Mouse (Mus musculus) adrenal gland, postnatal 4 days (tissue): Measurements from ENCODE around the gene Ptpn18. TPM values are rescaled to one million over a fixed set of nuclear protein-coding genes. Genes with fewer than 3 reads are reported as not detected.
"Not testable (repeated sequence)": the region's sequence is repeated elsewhere in the genome, so short reads cannot be mapped to it uniquely, and the experiment has no call there.

Source experiments
- DNase-seq, 2 experiments: peaks; one replicate each; pipeline ENCODE4 v3.0.0; 2021 to 2022; ENCODE audit warnings: low spot score in 2 of 2, mixed read lengths in 2 of 2
- long read RNA-seq, 2 experiments: library from polyadenylated mRNA; stranded (forward); transcript quantifications; one replicate each; pipeline ENCODE4 v2.0.0; 2021
- total RNA-seq, 2 experiments: library from RNA; stranded (reverse); gene quantifications; 2 replicates each; pipeline ENCODE4 v1.2.3; 2021

Ptpn18 gene
- 10 to 100 TPM; 10.4 to 10.9 TPM for total RNA-seq
- long read RNA-seq, experiment 1, partial matches to known transcripts, result 7 of 10 reads
- long read RNA-seq, experiment 1, other reads (novel, unspliced or antisense), result 2 of 10 reads
- long read RNA-seq, experiment 2, partial matches to known transcripts, result 5 of 8 reads
- long read RNA-seq, experiment 2, other reads (novel, unspliced or antisense), result 3 of 8 reads

DNA sequence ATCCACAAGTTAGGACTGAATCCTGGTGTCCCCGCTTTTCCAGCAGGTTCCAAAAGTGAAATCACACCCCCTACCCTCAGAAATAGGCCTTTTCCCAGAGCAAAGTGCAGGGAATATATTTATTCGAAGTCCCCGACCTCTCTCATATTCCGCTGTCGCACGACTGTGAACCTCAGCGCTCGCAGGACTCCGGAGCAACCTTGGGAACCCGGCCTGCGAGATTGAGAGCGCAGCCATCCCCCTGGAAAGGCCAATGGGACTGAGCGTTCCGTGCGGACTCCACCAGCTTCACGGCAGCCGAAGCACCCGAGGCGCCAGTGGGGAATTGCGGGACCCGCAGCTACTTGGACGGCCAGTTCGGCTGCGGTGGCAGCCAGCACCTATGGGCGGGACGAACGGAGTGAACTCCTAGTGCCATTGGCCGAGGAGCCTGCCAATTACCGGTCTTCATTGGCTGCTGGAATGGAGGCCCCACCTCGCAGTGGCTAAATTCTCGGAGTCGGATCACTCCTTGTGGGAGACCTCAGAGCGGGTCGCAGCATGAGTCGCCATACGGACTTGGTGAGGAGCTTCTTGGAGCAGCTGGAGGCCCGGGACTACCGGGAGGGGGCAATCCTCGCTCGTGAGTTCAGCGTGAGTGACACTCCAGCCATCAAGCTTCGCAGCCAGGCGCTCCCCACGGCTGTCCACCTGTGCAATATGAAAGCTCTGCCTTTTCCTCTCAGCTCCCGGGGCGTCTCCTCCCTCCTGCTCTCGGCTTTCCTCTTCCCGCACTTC is at the start of gene Ptpn18:
TSS of gene Ptpn18 (plus strand) at position 479 of the 777 bp plus-strand sequence.
- DNase-seq, result peak; percentile 74 to 81

DNA sequence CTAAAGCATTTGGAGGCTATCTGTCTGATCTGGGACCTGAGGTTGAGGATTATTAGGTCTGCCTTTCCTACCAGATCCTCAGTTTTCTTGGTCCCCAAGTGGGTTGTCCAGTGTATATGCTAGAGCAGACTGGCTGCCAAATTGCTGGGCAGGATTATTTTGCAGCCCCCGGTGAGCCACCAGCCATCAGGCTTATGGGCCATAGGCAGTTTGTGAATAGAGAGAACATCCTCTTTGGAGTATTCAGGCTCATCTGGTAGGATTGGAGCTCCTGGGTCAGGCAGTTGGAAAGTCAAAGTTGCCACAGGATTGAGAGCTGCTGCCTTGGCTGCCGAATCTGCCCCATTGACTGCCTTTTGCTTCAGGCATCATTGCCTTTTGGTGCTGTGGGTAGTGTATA is 31.1 kb upstream of the Ptpn18 start:
- no peak for DNase-seq

DNA sequence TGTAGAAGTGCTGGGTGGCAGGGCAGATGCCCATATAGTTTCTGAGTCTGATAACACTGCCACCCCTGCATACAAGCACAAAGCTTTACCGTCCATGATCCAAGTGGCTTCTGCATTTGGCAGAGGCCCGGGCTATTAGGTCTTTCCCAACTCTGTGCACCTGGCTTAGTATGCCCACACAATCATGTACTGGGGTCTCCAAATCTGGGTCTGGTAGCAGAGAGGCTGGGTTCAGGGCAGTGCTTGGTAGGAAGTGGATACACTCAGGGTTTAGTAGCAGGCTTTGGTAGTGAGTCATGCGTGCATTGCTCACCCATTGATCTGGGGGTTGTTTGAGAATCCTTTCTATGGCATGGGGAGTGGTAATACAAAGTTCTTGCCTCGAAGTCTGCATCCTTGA is 30.3 kb upstream of the Ptpn18 start:
- DNase-seq, result no peak

- DNase-seq, result no peak
Measured at GRCm38 (mm10) chr1:34430981-34431380, 28.6 kb upstream of the Ptpn18 start.

DNA sequence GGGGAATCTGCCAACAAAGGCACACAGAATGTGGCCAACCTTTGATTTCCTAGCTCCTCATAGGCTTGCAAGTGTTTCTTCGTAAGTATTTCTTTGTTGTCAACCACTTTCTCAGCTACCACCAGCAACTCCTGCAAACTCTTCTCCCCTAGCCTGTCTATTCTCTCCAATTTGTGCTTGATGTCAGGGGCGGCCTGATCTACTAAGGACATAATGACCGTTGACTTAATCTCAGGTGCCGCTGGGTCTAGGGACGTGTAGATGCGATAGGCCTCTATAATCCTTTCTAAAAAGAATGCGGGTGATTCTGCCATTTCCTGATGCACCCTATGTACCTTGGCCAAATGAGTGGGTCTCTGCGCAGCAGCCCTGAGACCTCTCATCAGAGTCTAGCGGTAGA is 28.1 kb upstream of the Ptpn18 start:
- DNase-seq, result no peak

GRCm38 (mm10) chr1:34432411-34432775 is 27.2 kb upstream of the Ptpn18 start:
- no peak for DNase-seq

GRCm38 (mm10) chr1:34432776-34433481 is 26.6 kb upstream of the Ptpn18 start:
- no peak for DNase-seq

DNA sequence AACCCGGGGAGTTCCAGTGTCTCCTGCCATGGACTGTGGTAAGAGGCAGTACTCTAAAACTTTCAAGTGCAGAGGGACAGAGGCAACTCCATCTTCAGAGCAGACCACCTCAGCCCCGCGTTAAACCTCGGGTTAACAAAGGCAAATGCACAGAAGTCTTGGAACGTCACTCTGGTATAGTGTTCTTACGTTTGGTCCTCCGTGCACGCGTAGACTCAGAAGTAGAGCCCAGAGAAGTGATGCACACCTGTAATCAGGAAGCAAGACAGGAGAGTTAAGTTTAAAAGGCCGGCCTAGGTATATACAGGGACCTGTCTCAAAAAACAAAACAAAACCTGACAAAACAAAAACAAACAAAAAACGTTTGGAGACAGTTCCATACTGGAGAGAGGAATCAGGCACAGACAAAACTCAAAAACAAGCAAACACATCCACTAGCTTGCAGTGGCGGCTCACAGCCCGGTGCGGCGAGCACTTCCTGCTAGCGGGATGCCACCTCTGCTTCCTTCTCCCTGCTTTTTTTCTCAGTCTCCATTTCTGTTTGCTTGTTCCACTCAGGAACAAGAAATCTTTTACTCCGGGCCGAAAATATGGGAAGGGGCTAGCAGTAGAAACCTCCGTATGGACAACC is 25.6 kb upstream of the Ptpn18 start:
- no peak for DNase-seq

DNA sequence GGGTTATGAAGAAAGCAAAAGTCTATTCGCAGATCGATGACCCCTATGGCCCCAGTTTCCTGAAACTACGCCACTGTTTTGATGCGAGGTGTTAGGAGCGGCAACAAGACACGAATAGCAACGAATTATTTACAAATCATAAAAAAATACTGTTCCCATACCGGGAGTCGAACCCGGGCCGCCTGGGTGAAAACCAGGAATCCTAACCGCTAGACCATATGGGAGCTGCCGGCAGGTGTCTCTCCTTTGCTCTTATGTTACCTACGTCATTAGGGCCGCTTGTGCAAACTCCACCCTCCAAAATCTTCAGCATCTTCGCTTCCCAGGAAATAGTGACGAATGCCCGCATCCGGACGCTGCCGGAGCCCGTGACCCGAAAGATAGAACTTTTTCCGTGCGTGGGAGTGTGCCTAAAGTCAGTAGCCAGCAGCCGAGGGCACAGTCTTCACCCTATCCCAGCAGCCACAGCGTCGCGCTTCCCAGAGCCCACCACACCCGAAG is 24.9 kb upstream of the Ptpn18 start:
- DNase-seq, result peak; percentile 66 to 75

GRCm38 (mm10) chr1:34435371-34436120 is 24.0 kb upstream of the Ptpn18 start:
- no peak for DNase-seq

- DNase-seq, result no peak
Measured at GRCm38 (mm10) chr1:34436374-34436773, 23.2 kb upstream of the Ptpn18 start.

DNA sequence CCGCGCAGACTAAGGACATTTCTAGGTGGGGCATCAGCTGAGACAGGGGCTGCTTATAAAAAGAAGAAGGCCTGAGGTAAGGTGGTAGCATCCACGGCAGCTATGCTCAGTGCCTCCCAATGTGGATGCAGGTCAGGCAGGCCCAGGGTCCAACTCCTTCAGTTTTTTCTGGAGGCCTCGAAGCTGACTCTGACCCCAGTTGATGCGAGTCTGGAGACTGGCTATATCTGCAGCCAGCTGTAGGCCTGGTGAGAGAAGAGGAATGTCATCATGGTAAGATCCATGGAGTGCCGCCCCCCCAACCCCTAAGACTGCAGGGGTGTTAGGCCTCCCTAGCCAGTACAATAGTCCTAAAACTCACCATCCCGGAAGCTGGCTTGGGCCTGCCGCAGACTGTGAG is 22.2 kb upstream of the Ptpn18 start:
- DNase-seq, result not testable (repeated sequence)

DNA sequence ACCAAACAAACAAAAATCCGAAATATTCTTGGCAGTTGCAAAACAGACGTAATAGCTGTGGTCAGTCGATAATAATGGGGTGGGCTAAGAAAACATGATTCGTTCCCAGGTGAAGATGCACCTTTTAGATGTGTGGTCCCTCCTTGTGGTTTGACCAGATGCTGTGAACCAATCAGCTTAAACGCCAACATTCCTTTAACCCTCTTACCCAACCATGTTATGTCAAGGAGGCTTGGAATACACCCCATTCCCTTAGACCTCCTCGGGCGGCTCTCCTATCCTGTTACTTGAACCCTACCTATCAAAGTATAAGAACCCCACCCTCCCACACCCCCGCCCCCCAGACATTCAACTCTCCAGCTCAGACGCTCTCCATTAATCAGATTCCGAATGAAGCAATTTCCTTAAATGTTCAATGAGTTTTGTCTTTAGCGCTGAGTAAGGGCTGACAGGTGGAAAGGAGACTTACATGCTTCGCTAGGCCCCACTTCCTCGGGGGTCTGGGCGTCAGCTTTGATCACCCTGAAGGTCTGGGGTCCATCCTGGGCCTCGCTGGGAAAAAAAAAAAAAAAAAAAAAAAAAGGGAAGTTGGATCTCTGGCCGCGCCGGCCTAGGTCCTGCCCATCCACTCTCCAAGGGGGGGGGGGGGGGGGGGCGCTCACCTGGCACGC is 21.0 kb upstream of the Ptpn18 start:
- no peak for DNase-seq

- peak; percentile 72 to 86 for DNase-seq
Measured at GRCm38 (mm10) chr1:34439215-34439960, 20.2 kb upstream of the Ptpn18 start, which contains the start of the genes Ccdc115 and Imp4. TSS of gene Ccdc115 (minus strand) at chr1:34439672. TSS of gene Imp4 (plus strand) at chr1:34439851.

- DNase-seq, result no peak
Measured at GRCm38 (mm10) chr1:34439961-34440630, 19.5 kb upstream of the Ptpn18 start.

- no peak for DNase-seq
Measured at GRCm38 (mm10) chr1:34443124-34443523, 16.4 kb upstream of the Ptpn18 start.

DNA sequence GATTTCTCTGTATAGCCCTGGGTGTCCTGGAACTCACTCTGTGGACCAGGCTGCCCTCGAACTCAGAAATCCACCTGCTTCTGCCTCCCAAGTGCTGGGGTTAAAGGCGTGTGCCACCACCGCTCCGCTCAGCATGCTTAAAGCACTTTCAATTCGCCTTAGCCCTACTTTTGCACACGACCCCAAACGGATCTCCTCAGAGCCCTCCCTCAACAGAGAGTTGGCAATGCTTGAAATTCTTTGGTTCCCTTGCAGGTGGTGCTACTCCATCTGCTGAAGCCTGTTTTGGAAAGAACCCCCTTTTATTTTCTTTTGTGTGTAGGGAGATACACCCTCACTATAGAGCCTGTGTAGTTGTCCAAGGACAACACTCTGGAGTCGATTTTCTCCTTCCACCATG is 1.1 kb upstream of the Ptpn18 start:
- no peak for DNase-seq

- no peak for DNase-seq
Measured at GRCm38 (mm10) chr1:34460061-34460441, 489 bp downstream of the Ptpn18 start.

DNA sequence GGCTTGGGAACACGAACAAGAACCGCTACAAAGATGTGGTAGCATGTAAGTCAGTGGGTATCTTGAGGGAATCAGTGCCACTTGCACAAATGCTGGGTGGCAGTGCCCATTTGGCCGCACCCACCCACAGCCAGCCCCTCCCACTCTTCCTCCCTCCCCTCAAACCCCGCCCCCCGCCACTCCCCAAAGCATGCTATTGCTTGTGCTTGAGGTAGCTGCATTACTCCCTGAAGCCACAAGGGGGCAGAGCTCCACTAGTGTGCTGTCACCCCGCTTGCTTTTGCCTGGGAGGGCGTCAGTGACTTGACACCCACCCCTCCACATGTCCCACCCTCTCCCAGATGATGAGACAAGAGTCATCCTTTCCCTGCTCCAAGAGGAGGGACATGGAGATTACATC is 3.2 kb downstream of the Ptpn18 start:
- DNase-seq, result peak in 1 of 2 experiments; percentile 41
